Mouse (Mus musculus) spleen, adult 2 months (tissue): ENCODE results near the gene Mcmbp.

Source experiments
- CTCF ChIP-seq: fragments of 200-500 bp; IDR thresholded peaks from 2 replicates; pipeline ENCODE4 v1.5.1; 2011; ENCODE audit warnings: mild to moderate bottlenecking, inconsistent platforms; ENCODE audit not compliant: insufficient read depth, insufficient read length, insufficient replicate concordance; ENCODE audit errors: extremely low read depth
- POLR2A ChIP-seq: fragments of 200-500 bp; IDR thresholded peaks from 2 replicates; pipeline ENCODE4 v1.6.1; 2011; ENCODE audit warnings: low read depth, low read length, inconsistent platforms

GRCm38 (mm10) chr7:128672408-128673010 lies 67.8 kb downstream of the Mcmbp start:
- TF ChIP-seq CTCF (no peak), POLR2A (no peak)
